Mouse (Mus musculus) right cerebral cortex, postnatal 4 days (tissue): ENCODE results near the gene Prr5.
"Not testable (repeated sequence)": the region's sequence is repeated elsewhere in the genome, so short reads cannot be mapped to it uniquely, and the experiment has no call there.

Source experiments
- DNase-seq: peaks from one replicate; pipeline ENCODE4 v3.0.0-alpha.2; 2022

Gene Prr5

GRCm38 (mm10) chr15:84717570-84718270 is 48.3 kb downstream of the Prr5 start:
- DNase-seq = not testable (repeated sequence)

GRCm38 (mm10) chr15:84718785-84719184 is 49.4 kb downstream of the Prr5 start:
- DNase-seq = no peak

GRCm38 (mm10) chr15:84719791-84720190 is 50.4 kb downstream of the Prr5 start, which contains the start of gene Arhgap8:
Gene Arhgap8 (plus strand): TSS chr15:84720052.
- DNase-seq = no peak

GRCm38 (mm10) chr15:84720291-84721204 is 51.1 kb downstream of the Prr5 start:
- no peak for DNase-seq

- DNase-seq = not testable (repeated sequence)
Measured at GRCm38 (mm10) chr15:84723656-84724055, 54.2 kb downstream of the Prr5 start.

GRCm38 (mm10) chr15:84724199-84724598 is 54.8 kb downstream of the Prr5 start:
- DNase-seq = no peak

GRCm38 (mm10) chr15:84729685-84730084 is 60.3 kb downstream of the Prr5 start:
- peak; percentile 53 for DNase-seq

GRCm38 (mm10) chr15:84730893-84731292 is 61.5 kb downstream of the Prr5 start:
- no peak for DNase-seq

GRCm38 (mm10) chr15:84731676-84732424 is 62.4 kb downstream of the Prr5 start:
- DNase-seq = no peak

GRCm38 (mm10) chr15:84732425-84732749 is 63.0 kb downstream of the Prr5 start:
- no peak for DNase-seq

- DNase-seq = peak; percentile 22
Measured at GRCm38 (mm10) chr15:84736346-84736993, 67.0 kb downstream of the Prr5 start.

- no peak for DNase-seq
Measured at GRCm38 (mm10) chr15:84736994-84737346, 67.5 kb downstream of the Prr5 start.

GRCm38 (mm10) chr15:84738246-84738645 is 68.8 kb downstream of the Prr5 start:
- DNase-seq = no peak

- DNase-seq = no peak
Measured at GRCm38 (mm10) chr15:84741573-84741972, 72.2 kb downstream of the Prr5 start.

GRCm38 (mm10) chr15:84743347-84743746 is 73.9 kb downstream of the Prr5 start:
- no peak for DNase-seq

GRCm38 (mm10) chr15:84744308-84744707 is 74.9 kb downstream of the Prr5 start:
- DNase-seq = no peak

- DNase-seq = no peak
Measured at GRCm38 (mm10) chr15:84745831-84746230, 76.4 kb downstream of the Prr5 start.
